Mouse (Mus musculus) lung, postnatal 0 days (tissue): Measurements from ENCODE around the gene Hdac11.

Source experiments
- CTCF ChIP-seq: IDR thresholded peaks from 2 replicates; pipeline ENCODE4 v1.5.1; 2016; ENCODE audit warnings: antibody characterized with exemption, mild to moderate bottlenecking
- EP300 ChIP-seq: IDR thresholded peaks from 2 replicates; pipeline ENCODE4 v1.6.1; 2016; ENCODE audit warnings: antibody characterized with exemption, mild to moderate bottlenecking, control low read depth

GRCm38 (mm10) chr6:91153549-91154064, 2.9 kb upstream of the Hdac11 start:
- TF ChIP-seq EP300 (no peak), CTCF (no peak)
